Mouse (Mus musculus): ENCODE results near the gene Tnfaip2. TPM values are rescaled to one million over a fixed set of nuclear protein-coding genes. Genes with fewer than 3 reads are reported as not detected.

Tnfaip2 gene
- polyA plus RNA-seq, 1 experiment from 2014 or later = 12.0 TPM

DNA sequence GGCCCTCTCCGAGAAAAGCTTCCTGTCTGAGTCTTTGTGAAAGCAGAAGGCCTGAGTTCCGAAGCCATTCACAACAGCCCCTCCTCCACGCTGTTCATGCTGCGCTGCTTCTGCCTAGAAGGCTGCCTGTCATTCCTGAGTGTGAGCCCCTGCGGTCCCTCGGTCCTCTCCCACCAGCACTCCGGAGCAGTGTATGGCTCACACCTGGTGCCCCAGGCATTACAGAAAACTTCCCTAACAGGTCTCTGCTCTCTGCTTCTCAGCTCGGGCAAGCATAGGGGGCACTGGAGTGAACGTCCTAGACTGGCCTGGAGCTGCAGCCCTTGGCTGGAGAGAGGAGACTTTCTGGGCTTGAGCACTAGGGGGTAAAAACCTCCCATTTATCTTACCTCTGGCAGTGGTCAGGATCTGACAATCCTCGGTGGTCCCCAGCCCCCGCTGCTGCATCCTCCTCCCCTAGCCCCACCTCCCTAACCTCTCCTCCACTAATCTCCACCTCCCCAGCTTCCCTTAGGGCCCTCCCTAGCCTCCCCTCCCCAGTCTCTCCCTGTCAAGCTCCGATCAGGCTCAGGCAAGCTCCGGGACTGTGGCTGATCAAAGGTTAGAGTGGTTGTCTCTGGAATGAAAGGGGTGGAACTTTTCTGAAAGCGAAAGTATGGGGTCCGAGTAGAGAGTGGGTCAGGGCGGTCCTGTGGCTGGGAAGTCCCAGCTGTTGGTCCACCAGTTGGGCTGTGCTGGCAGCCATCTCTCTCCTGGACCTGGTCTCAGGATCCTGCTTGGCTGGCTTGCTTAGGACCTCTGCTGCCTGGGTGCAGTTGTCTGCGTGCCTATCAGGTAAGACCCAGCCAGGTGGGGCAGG is 25.1 kb upstream of the Tnfaip2 start, which contains the start of gene Exoc3l4:
Gene Exoc3l4, plus strand, starts transcription at position 97 of the 859 bp plus-strand sequence.
- Histone ChIP-seq H3K9me3 (replicated peaks) (no peaks in the 10 kb centered on the region), H3K4me3 (peak within 1 kb of the TSS; percentile 42), H3K27ac (ENCODE audit: poor library complexity, severe bottlenecking) (no peak within 1 kb of the TSS), H3K27me3 (replicated peaks) (peaks cover 32% of the 10 kb centered on the region), H3K36me3 (no peaks in the 10 kb centered on the region), H3K4me2 (peak within 1 kb of the TSS; percentile 79), H3K4me1 (replicated peaks) (peaks cover 58% of the 10 kb centered on the region), H3K9ac (peak within 1 kb of the TSS; percentile 67)
- 3% methylated on average over 17 of the region's 17 CpGs for WGBS
- no peak for ATAC-seq (ENCODE audit: insufficient number of reproducible peaks, low FRiP score)

DNA sequence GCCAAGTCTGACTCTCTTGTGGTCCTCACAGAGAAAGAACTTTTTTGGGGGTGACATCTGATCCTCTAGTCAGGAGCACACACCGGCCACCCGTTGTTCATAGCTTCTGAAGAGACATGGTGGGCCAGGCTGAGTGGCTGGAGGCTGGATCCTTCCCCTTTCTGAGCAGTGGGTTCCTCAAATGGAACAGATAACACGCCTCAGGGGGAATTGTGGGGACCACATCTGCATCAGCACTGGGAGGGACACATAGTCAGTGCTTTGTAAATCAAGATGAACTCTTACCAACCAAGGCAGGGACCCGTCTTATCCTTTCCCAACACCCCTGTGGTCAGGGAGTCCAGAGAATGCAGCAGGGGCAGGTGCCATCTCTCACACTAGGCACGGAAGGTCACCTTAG is 22.4 kb upstream of the Tnfaip2 start:
- Histone ChIP-seq H3K9me3 (replicated peaks) (no peaks in the 10 kb centered on the region), H3K27ac (ENCODE audit: poor library complexity, severe bottlenecking) (no peak overlapping the region), H3K27me3 (replicated peaks) (peaks cover 60% of the 10 kb centered on the region), H3K4me1 (replicated peaks) (peaks cover 48% of the 10 kb centered on the region), H3K36me3 (no peaks in the 10 kb centered on the region), H3K4me3 (no peak overlapping the region), H3K9ac (no peak overlapping the region), H3K4me2 (no peak overlapping the region)
- ATAC-seq (ENCODE audit: insufficient number of reproducible peaks, low FRiP score) = no peak
- 76% methylated on average over 5 of the region's 5 CpGs for WGBS

GRCm38 (mm10) chr12:111420946-111421709 is 21.1 kb upstream of the Tnfaip2 start:
- Histone ChIP-seq H3K4me2 (peak overlapping the region; percentile 33), H3K4me3 (no peak overlapping the region), H3K27ac (ENCODE audit: poor library complexity, severe bottlenecking) (no peak overlapping the region), H3K9ac (no peak overlapping the region), H3K4me1 (replicated peaks) (peaks cover 52% of the 10 kb centered on the region), H3K27me3 (replicated peaks) (peaks cover 70% of the 10 kb centered on the region), H3K9me3 (replicated peaks) (no peaks in the 10 kb centered on the region), H3K36me3 (no peaks in the 10 kb centered on the region)
- no peak for ATAC-seq (ENCODE audit: insufficient number of reproducible peaks, low FRiP score)
- WGBS = 20% methylated on average over 7 of the region's 7 CpGs

- Histone ChIP-seq H3K4me2 (no peak overlapping the region), H3K9ac (no peak overlapping the region), H3K36me3 (no peaks in the 10 kb centered on the region), H3K27me3 (replicated peaks) (peaks cover 80% of the 10 kb centered on the region), H3K4me1 (replicated peaks) (peaks cover 43% of the 10 kb centered on the region), H3K27ac (ENCODE audit: poor library complexity, severe bottlenecking) (no peak overlapping the region), H3K4me3 (no peak overlapping the region; the same call in 1 of the 2 replicates), H3K9me3 (replicated peaks) (no peaks in the 10 kb centered on the region)
- WGBS = 53% methylated on average over 5 of the region's 5 CpGs
- ATAC-seq (ENCODE audit: insufficient number of reproducible peaks, low FRiP score) = no peak
These were observed 19.4 kb upstream of the Tnfaip2 start for GRCm38 (mm10) chr12:111422852-111423251.

GRCm38 (mm10) chr12:111423570-111424129 is 18.6 kb upstream of the Tnfaip2 start:
- peak overlapping the region; percentile 63 for H3K4me2 ChIP-seq

GRCm38 (mm10) chr12:111424547-111424946 is 17.7 kb upstream of the Tnfaip2 start:
- no peak for ATAC-seq (ENCODE audit: insufficient number of reproducible peaks, low FRiP score)
- peaks cover 60% of the 10 kb centered on the region for H3K4me1 ChIP-seq (replicated peaks)
- peaks cover 79% of the 10 kb centered on the region for H3K27me3 ChIP-seq (replicated peaks)
- H3K9me3 ChIP-seq (replicated peaks) = no peaks in the 10 kb centered on the region
- H3K4me2 ChIP-seq = no peak overlapping the region
- no peak overlapping the region for H3K4me3 ChIP-seq
- H3K27ac ChIP-seq (ENCODE audit: poor library complexity, severe bottlenecking) = no peak overlapping the region
- H3K9ac ChIP-seq = no peak overlapping the region
- 41% methylated on average over 9 of the region's 9 CpGs for WGBS
- H3K36me3 ChIP-seq = no peaks in the 10 kb centered on the region

More at GRCm38 (mm10) chr12:111423570-111424129, 18.6 kb upstream of the Tnfaip2 start:
- H3K4me3 ChIP-seq = peak overlapping the region; percentile 35
- WGBS = 9% methylated on average over 43 of the region's 43 CpGs
- H3K27ac ChIP-seq (ENCODE audit: poor library complexity, severe bottlenecking) = no peak overlapping the region
- peaks cover 84% of the 10 kb centered on the region for H3K27me3 ChIP-seq (replicated peaks)
- no peaks in the 10 kb centered on the region for H3K9me3 ChIP-seq (replicated peaks)
- no peak overlapping the region for H3K9ac ChIP-seq
- no peaks in the 10 kb centered on the region for H3K36me3 ChIP-seq
- H3K4me1 ChIP-seq (replicated peaks) = peaks cover 51% of the 10 kb centered on the region
- no peak for ATAC-seq (ENCODE audit: insufficient number of reproducible peaks, low FRiP score)

GRCm38 (mm10) chr12:111425258-111425657 is 17.0 kb upstream of the Tnfaip2 start:
- no peak for ATAC-seq (ENCODE audit: insufficient number of reproducible peaks, low FRiP score)
- Histone ChIP-seq H3K9ac (no peak overlapping the region), H3K27me3 (replicated peaks) (peaks cover 79% of the 10 kb centered on the region), H3K9me3 (replicated peaks) (no peaks in the 10 kb centered on the region), H3K4me2 (no peak overlapping the region), H3K27ac (ENCODE audit: poor library complexity, severe bottlenecking) (no peak overlapping the region), H3K4me3 (no peak overlapping the region), H3K4me1 (replicated peaks) (peaks cover 64% of the 10 kb centered on the region), H3K36me3 (no peaks in the 10 kb centered on the region)
- WGBS = 5% methylated on average over 15 of the region's 15 CpGs

- Histone ChIP-seq H3K27me3 (replicated peaks) (peaks cover 82% of the 10 kb centered on the region), H3K4me3 (no peak overlapping the region), H3K9ac (no peak overlapping the region), H3K9me3 (replicated peaks) (no peaks in the 10 kb centered on the region), H3K36me3 (no peaks in the 10 kb centered on the region), H3K4me2 (no peak overlapping the region), H3K27ac (ENCODE audit: poor library complexity, severe bottlenecking) (no peak overlapping the region), H3K4me1 (replicated peaks) (peaks cover 64% of the 10 kb centered on the region)
- no peak; the same call in 1 of the 2 replicates for ATAC-seq (ENCODE audit: insufficient number of reproducible peaks, low FRiP score)
- 16% methylated on average over 29 of the region's 29 CpGs for WGBS
These were observed 16.3 kb upstream of the Tnfaip2 start for GRCm38 (mm10) chr12:111425789-111426460.

DNA sequence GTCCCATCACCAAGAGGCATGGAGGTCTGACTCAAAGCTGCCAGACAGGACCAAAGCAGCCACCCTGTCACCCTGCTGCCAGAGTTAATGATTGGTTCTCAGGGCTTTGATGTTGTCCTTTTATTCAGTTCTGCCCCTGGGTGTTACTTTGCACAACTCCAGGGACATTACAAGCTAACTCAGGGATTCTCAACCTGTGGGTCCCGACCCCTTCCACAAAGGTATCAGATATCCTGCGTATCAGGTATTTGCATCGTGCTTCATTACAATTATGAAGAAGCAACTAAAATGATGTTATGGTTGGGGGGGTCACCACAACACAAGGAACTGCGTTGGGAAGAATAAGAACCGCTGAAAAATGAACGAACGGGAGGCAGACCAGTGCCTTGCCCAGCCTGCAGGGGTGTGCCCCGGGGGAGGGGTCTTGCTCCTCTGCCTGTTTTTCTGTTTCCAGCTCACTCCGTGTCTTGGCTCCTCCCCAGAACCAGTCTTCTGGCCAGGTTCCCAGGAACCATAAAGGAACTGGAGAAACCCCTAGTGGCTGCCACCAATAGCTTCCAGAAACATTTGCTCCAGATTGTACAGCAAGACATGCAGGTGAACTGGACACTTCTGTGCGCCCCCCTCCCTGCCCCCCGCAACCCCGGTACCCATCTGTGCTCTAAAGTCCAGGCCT is 14.7 kb upstream of the Tnfaip2 start:
- 52% methylated on average over 12 of the region's 12 CpGs for WGBS
- H3K4me1 ChIP-seq (replicated peaks) = peaks cover 67% of the 10 kb centered on the region

DNA sequence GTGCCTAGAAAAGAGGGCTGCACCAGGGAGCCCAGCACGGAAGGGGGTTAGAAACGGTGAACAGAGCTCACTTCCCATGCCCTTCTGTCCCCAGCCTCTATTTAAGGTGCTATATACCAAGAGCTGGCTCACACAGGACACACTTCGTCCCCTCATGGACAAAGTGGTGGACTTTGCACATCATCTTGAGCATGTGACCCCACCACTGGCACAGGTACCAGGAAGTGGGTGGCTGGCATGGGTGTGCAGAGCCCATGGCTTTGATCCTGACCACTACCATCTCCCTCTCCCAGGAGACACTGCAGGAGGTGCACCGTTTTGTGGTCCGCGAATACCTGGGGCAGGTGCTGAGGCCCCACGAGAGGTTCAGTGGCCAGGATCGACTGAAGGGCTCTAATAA is 13.9 kb upstream of the Tnfaip2 start:
- H3K9ac ChIP-seq = no peak overlapping the region
- peak overlapping the region; percentile 90 for H3K4me2 ChIP-seq
- no peaks in the 10 kb centered on the region for H3K36me3 ChIP-seq
- H3K27me3 ChIP-seq (replicated peaks) = peaks cover 84% of the 10 kb centered on the region
- WGBS = 20% methylated on average over 8 of the region's 8 CpGs
- ATAC-seq (ENCODE audit: insufficient number of reproducible peaks, low FRiP score) = no peak
- H3K4me3 ChIP-seq = no peak overlapping the region
- peak overlapping the region; percentile 64; the same call in 1 of the 2 replicates for H3K27ac ChIP-seq (ENCODE audit: poor library complexity, severe bottlenecking)
- H3K9me3 ChIP-seq (replicated peaks) = no peaks in the 10 kb centered on the region
- H3K4me1 ChIP-seq (replicated peaks) = peaks cover 70% of the 10 kb centered on the region

More for the DNA sequence above, 14.7 kb upstream of the Tnfaip2 start:
- no peak overlapping the region for H3K4me3 ChIP-seq
- H3K9me3 ChIP-seq (replicated peaks) = no peaks in the 10 kb centered on the region
- H3K27me3 ChIP-seq (replicated peaks) = peaks cover 84% of the 10 kb centered on the region
- no peak overlapping the region for H3K27ac ChIP-seq (ENCODE audit: poor library complexity, severe bottlenecking)
- H3K4me2 ChIP-seq = no peak overlapping the region
- H3K9ac ChIP-seq = no peak overlapping the region
- ATAC-seq (ENCODE audit: insufficient number of reproducible peaks, low FRiP score) = no peak
- no peaks in the 10 kb centered on the region for H3K36me3 ChIP-seq
